Mouse (Mus musculus) monocyte, adult 2 months (primary cell): ENCODE data around the gene Psma3.

Source experiments
- DNase-seq, 2 experiments: peaks; one replicate each; pipeline ENCODE4 v3.0.0; 2022; ENCODE audit warnings: low spot score in 2 of 2, low read depth in 1 of 2

Gene Psma3

GRCm38 (mm10) chr12:70974441-70975266 lies at the start of gene Psma3:
TSS of gene Psma3 (plus strand) at chr12:70974621.
- peak; percentile 64 to 80 for DNase-seq

- DNase-seq, result no peak
These were observed 44.6 kb upstream of the Psma3 start for GRCm38 (mm10) chr12:70929781-70930180.

- DNase-seq, result no peak
These were observed 37.3 kb upstream of the Psma3 start for GRCm38 (mm10) chr12:70937150-70937549.

- DNase-seq, result peak; percentile 54 to 84
These were observed 36.6 kb upstream of the Psma3 start, which contains the start of gene Actr10 for GRCm38 (mm10) chr12:70937571-70938384. TSS of gene Actr10 (plus strand) at chr12:70937857.

GRCm38 (mm10) chr12:70940806-70941205 lies 33.6 kb upstream of the Psma3 start:
- DNase-seq, result no peak

GRCm38 (mm10) chr12:70944181-70944580 lies 30.2 kb upstream of the Psma3 start:
- no peak for DNase-seq

GRCm38 (mm10) chr12:70946585-70947256 lies 27.7 kb upstream of the Psma3 start:
- DNase-seq, result no peak

- no peak for DNase-seq
These were observed 15.8 kb upstream of the Psma3 start for GRCm38 (mm10) chr12:70958640-70959039.

GRCm38 (mm10) chr12:70967581-70967980 lies 6.8 kb upstream of the Psma3 start:
- DNase-seq, result no peak

- DNase-seq, result peak; percentile 75 to 80
These were observed 6.2 kb upstream of the Psma3 start for GRCm38 (mm10) chr12:70968141-70968790.

- peak; percentile 65 to 87 for DNase-seq
These were observed 5.6 kb upstream of the Psma3 start for GRCm38 (mm10) chr12:70968791-70969307.

GRCm38 (mm10) chr12:70969485-70970184 lies 4.8 kb upstream of the Psma3 start:
- peak; percentile 7 to 8 for DNase-seq

GRCm38 (mm10) chr12:70973831-70974230 lies 590 bp upstream of the Psma3 start:
- DNase-seq, result no peak

GRCm38 (mm10) chr12:70975406-70975805 lies 985 bp downstream of the Psma3 start:
- DNase-seq, result no peak

GRCm38 (mm10) chr12:70975891-70976290 lies 1.5 kb downstream of the Psma3 start:
- no peak for DNase-seq

- no peak for DNase-seq
These were observed 3.9 kb downstream of the Psma3 start for GRCm38 (mm10) chr12:70978345-70978744.

- no peak for DNase-seq
These were observed 10.6 kb downstream of the Psma3 start for GRCm38 (mm10) chr12:70984855-70985550.

GRCm38 (mm10) chr12:70997225-70997624 lies 22.8 kb downstream of the Psma3 start:
- no peak for DNase-seq

GRCm38 (mm10) chr12:70999423-70999903 lies 25.0 kb downstream of the Psma3 start:
- DNase-seq, result peak; percentile 23 to 44
